Mouse (Mus musculus): ENCODE data around the gene Hba-x.
"Not testable (repeated sequence)": the region's sequence is repeated elsewhere in the genome, so short reads cannot be mapped to it uniquely, and the experiment has no call there.

Gene Hba-x

DNA sequence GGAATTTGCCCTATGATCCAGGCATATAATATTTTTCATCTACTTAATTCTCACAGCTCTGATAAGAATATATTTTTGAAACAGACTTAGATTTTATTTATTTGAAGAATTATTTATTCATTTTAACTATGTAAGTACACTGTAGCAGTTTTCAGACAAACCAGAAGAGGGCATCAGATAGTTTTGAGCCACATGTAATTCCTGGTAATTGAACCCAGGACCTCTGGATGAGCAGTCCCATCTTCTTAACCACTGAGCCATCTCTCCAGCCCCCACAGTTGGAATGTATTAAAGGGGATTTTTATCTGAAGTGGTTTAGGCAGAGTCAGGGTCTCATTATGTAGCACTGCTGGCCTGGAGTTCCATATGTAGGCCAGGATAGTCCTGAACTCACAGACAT is 9.7 kb downstream of the Hba-x start:
- in situ Hi-C loops (cut with MboI, MseI), result not testable (repeated sequence)

DNA sequence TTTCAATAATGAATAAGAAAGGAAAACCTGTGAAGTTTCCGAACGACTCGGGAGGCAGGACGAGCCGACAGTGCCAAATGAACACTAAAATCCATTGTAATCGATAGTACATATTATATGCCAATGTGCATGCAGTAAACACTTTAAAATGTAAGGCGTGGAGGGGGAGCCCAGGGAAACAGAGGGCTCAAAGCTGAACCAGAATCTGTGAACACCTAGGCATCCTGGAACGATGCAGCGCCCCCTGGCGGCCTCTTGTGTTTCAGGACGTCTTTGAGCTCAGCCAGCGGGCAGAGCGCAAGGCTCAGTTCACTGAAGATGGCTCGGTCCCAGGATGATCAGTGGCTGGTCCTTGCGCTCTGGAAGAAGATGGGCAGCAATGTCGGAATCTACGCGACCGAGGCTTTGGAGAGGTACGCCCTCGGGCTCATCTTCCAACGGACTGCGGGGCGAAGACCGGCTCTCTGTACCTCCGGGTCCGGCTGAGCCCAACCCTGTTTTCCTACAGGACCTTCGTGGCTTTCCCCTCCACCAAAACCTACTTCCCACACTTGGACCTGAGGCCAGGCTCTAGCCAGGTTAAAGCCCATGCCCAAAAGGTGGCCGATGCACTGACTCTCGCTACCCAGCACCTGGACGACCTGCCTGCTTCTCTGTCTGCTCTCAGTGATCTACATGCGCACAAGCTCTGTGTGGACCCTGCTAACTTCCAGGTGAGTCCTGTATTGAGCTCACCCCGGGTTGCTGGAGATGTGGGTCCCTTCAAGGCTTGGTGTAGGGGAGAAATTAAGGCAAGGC is 10.7 kb downstream of the Hba-x start, which contains the start of gene Hbq1b:
Gene Hbq1b (plus strand): TSS at position 271 of the 798 bp plus-strand sequence.
- in situ Hi-C loops (cut with MboI, MseI), result not testable (repeated sequence)

DNA sequence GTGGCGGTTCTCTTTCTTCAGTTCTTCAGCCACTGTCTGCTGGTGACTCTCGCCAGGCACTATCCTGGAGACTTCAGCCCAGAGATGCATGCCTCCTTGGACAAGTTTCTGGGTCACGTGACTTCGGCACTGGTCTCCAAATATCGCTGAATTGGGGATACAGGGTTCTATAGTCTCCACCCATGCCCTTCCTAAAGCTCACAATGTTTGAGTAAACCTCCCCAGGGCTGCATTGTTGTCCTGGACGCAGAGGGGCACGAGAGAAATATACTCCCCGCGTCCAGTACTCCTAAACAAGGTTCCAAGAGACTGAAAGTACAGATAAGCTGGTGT is 11.3 kb downstream of the Hba-x start:
- in situ Hi-C loops (cut with MboI, MseI), result no loop called here

DNA sequence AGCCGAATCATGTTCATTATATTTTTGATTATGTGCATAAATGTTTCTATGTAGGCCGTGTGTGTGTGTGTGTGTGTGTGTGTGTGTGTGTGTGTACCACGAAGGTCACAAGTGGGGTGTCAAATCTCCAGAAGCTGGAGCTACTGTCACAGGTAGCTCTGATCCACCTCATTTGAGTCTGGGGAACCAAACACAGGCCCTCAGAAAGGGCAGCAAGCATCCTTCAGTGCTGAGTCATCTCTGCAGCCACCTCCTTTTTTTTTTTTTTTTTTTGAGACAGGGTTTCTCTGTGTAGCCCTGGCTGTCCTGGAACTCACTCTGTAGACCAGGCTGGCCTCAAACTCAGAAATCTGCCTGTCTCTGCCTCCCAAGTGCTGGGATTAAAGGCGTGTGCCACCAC is 16.6 kb downstream of the Hba-x start:
- in situ Hi-C loops (cut with MboI, MseI), result not testable (repeated sequence)

DNA sequence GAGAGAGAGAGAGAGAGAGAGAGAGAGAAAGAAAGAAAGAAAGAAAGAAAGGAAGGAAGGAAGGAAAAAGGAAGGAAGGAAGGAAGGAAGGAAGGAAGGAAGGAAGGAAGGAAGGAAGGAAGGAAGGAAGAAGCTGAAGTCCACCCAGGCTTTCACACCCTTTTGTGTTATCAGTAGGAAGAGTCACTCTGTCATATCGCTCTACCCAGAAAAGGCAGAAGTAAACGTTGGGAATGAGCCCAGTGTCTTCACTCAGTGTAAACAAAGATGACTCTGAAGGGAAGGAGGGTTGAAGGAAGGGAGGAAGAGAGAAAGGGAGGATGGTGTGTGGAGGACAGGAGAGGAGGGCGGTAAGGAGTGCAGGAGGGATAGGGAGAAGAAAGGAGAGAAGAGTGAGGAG is 17.3 kb downstream of the Hba-x start:
- in situ Hi-C loops (cut with MboI, MseI), result not testable (repeated sequence)

DNA sequence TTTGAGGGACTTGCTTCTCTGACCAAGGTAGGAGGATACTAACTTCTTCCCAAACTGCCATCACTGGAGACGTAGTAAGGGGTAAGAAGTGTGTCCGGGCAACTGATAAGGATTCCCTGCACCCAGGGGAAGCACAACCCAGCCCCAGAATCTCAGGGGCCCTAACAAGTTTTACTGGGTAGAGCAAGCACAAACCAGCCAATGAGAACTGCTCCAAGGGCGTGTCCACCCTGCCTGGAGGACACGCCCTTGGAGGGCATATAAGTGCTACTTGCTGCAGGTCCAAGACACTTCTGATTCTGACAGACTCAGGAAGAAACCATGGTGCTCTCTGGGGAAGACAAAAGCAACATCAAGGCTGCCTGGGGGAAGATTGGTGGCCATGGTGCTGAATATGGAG is 20.0 kb downstream of the Hba-x start, which contains the start of gene Hba-a2:
Gene Hba-a2 (plus strand): TSS at position 287 of the 400 bp plus-strand sequence.
- in situ Hi-C loops (cut with MboI, MseI), result not testable (repeated sequence)

DNA sequence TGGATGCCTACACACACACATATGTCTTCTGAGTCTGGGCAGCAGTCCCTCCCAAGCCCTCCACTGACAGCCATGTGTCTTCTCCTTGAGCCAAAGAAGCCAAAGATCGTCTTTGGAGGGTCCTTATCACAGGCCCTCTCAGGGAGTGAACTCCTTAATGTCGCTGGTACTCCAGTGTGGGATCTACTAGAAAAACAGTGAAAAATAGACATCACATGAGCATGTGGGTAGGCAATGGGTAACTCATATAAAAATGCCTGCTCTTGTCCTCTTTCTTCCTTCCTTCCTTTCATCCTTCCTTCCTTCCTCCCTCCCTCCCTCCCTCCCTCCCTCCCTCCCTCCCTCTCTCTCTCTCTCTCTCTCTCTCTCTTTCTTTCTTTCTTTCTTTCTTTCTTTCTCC is 21.2 kb downstream of the Hba-x start:
- in situ Hi-C loops (cut with MboI, MseI), result not testable (repeated sequence)

DNA sequence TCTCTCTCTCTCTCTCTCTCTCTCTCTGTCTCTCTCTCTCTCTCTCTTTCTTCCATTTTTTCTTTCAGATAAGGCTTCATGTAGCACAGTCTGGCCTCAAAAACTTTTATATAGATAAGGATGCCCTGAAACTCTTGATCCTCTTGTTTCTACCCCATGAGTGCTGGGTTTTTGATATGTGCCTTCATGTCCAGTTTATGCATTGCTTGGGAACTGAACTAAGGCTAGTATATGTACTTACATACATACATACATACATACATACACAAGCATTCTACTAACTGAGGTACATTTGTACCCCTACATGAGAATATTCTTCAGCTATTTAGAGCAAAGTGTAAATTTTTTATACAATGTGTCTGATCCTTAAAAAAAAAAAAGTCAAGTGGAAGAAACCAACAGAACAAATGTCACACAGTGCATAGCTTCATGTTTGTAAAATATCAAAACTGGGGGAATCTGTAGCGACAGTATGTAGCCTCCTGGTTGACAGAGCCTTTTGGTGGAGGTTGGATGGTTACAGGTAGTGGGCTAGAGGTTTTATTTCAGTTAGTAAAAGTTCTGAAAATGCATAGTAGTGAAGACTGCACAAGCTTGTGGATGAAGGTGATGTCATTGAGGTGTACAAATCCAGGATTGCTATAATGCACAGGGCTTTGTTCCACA is 21.8 kb downstream of the Hba-x start:
- in situ Hi-C loops (cut with MboI, MseI), result no loop called here

DNA sequence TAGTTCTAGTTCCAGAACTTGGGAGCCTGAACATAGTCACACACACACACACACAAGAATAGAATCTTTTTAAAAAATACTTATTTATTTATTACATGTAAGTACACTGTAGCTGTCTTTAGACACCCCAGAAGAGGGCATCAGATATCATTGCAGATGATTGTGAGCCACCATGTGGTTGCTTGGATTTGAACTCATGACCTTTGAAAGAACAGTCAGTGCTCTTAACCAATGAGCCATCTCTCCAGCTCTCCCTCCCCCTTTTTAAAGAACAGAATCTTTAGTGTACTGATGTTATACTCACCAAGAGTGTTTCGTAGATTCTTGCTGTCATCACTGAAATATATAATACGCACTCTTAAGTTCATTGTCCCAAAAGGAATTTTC is 22.3 kb downstream of the Hba-x start:
- in situ Hi-C loops (cut with MboI, MseI), result no loop called here

DNA sequence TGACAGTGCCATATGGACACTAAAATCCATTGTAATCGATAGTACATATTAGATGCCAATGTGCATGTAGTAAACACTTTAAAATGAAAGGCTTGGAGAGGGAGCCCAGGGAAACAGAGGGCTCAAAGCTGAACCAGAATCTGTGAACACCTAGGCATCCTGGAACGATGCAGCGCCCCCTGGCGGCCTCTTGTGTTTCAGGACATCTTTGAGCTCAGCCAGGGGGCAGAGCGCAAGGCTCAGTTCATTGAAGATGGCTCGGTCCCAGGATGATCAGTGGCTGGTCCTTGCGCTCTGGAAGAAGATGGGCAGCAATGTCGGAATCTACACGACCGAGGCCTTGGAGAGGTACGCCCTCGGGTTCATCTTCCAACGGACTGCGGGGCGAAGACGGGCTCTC is 23.7 kb downstream of the Hba-x start, which contains the start of gene Hbq1a:
Gene Hbq1a (plus strand): TSS at position 205 of the 400 bp plus-strand sequence.
- in situ Hi-C loops (cut with MboI, MseI), result loop anchor here (5.0 kb wide), 1 partner anchor 83 kb away; no protein-coding TSS in a partner anchor

DNA sequence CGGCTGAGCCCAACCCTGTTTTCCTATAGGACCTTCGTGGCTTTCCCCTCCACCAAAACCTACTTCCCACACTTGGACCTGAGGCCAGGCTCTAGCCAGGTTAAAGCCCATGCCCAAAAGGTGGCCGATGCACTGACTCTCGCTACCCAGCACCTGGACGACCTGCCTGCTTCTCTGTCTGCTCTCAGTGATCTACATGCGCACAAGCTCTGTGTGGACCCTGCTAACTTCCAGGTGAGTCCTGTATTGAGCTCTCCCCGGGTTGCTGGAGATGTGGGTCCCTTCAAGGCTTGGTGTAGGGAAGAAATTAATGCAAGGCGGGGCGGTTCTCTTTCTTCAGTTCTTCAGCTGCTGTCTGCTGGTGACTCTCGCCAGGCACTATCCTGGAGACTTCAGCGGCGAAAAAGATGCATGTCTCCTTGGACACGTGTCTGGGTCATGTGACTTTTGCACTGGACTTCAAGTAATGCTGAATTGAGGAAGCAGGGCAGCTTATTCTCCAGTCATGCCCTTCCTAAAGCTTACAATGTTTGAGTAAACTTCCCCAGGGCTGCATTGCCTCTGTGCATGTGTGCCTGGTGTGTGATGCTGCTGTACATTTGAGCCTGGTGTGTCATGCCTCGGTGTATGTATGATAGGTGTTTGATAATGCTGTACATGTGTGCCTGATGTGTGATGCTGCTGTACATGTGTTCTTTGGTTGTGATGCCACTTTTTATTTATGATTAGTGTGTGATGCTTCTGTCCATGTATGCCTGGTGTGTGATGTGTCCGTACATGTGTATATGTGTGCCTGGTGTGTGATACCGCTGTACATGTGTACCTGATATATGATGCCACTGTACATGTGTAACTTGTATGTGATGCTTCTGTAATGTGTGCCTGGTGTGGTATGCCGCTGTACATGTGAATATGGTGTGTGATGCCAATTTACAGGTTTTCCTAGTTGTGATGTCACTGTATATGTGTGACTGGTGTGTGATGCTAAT is 24.4 kb downstream of the Hba-x start:
- in situ Hi-C loops (cut with MboI, MseI), result loop anchor here (5.0 kb wide), 1 partner anchor 83 kb away; no protein-coding TSS in a partner anchor

DNA sequence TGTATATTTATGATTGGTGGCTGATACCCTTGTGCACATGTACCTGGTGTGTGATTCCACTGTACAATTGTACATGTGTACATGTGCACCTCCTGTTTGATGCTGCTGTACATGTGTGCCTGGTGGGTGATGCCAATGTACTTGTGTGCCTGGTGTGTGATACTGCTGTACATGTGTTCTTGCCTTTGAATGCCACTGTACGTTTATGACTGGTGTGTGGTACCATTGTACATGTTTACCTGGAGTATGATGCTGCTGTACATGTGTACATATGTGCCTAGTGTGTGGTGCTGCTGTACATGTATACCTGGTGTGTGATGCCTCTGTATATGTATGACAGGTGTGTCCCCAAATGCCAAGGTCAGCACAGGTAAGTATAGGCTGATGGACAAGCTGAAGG is 25.3 kb downstream of the Hba-x start:
- in situ Hi-C loops (cut with MboI, MseI), result loop anchor here (5.0 kb wide), 1 partner anchor 84 kb away; no protein-coding TSS in a partner anchor

DNA sequence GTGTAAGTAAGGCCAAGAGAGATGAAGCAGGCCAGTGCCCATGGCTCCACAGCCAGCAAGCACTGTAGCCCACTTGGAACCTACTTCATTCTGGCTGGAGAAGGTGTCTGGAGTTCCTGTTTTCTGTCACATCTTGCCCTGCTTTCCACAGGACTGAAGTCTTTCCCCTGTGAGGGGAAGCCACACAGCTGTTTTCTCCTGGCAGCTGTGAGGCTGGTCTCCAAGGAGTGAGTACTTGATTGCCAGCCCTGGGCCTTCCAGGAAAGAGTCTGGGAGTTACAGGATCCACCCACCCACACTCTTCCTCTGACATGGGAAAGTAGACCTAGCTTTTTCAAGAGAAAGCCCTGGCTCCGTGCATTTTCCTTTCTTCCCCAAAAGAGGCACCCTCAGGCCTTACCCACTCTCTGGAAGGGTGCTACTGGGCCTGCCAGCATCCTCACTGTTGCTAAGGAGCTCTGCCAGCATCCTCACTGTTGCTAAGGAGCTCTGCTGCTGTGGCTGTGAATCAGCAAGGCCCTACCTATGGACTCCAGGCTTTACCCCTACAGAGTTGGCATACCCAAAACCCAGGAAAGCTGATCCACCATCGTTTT is 26.7 kb downstream of the Hba-x start:
- in situ Hi-C loops (cut with MboI, MseI), result loop anchor here (5.0 kb wide), 1 partner anchor 86 kb away; no protein-coding TSS in a partner anchor

DNA sequence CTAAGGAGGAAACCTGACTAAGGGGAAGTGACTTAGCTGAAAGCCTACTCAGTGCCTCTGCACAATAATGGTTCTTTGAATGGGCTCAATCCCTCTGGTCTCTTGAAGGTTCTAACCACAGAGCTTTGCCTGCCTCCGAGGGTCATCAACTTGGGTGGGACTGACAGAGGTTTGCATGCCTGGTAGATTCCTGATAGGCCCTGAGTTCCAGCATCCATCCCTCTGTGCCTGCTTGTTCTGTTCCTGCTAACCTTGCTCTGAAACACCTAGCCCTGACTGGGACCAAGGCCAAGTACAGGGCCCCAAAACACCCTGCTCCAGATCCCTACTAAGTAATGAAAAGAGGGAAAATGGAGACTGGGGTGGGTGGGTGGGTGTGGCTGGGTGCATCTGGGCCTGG is 27.3 kb downstream of the Hba-x start:
- in situ Hi-C loops (cut with MboI, MseI), result loop anchor here (5.0 kb wide), 1 partner anchor 86 kb away; no protein-coding TSS in a partner anchor

DNA sequence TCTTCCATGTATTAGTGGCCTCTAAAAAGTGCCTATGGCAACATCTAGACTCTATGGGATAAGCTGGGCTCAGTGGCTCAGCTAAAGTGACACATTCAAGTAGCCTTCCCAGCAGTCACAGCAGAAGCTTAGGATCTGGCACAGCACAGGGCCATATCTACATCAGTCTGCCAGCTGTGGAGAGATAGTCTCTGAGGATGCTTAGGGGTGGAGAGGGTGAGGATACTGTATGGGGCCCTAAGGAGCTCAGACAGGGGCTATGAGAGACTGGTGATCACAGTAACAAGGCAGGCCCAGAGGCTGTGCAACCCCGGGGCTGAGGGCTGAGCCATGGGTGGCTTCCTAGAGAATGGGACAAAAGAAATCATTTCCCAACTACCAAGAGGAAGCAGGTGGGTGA is 30.8 kb downstream of the Hba-x start:
- in situ Hi-C loops (cut with MboI, MseI), result no loop called here

DNA sequence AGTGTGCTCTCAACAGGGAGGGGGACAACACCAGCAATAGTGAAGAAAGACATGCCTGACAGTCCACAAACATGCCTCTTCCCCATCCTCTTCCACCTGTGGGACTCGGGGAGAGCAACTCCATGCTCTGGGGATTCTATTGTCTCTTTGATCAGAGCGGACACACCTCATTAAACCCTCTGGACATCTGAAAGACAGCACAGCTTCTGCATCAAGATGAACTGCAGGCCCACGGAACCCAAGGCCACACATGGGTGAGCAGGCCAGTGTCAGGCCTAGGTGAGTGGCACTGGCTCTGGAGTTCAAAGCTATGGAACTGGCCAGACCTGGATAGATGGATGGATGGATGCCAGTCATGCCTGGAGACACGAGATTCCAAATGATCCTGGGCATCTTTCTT is 33.2 kb downstream of the Hba-x start:
- in situ Hi-C loops (cut with MboI, MseI), result no loop called here

DNA sequence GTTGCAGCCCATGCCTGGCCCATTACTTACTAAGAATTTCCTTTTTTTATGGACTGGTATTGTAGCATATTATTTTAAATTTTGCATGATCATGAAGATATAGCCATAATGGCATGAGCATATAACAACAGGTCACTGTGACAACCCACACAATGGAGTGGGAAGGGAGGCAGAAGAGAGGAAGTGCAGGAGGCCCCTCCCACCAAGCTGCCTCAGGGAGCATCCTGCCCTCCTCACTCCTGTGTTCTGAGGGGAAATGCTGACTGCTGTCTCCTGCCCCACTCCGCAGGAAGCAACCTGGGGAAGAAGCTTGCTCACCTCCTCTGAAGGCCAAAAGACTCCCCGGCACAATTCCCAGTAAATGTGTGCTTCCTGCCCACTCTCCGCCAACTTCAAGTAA is 33.7 kb downstream of the Hba-x start:
- in situ Hi-C loops (cut with MboI, MseI), result no loop called here

DNA sequence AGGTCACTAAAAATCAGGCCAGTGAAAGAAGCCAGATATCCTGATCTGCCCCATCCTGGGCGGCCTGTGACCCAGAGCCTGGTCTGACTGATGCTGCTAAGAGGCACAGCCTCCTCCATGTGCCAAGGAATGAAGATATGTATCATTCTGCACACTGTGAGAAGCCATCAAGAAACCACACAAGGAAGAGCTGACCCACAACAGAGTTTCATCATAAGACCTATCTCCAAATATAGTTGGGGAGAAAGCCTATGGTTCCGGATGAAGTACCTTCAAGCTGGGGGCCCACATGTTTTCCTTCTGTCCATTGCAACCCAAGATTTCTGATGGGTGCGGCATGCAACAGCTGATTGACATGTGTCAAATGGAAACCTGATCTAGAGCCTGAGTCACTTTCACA is 39.8 kb downstream of the Hba-x start:
- in situ Hi-C loops (cut with MboI, MseI), result no loop called here

DNA sequence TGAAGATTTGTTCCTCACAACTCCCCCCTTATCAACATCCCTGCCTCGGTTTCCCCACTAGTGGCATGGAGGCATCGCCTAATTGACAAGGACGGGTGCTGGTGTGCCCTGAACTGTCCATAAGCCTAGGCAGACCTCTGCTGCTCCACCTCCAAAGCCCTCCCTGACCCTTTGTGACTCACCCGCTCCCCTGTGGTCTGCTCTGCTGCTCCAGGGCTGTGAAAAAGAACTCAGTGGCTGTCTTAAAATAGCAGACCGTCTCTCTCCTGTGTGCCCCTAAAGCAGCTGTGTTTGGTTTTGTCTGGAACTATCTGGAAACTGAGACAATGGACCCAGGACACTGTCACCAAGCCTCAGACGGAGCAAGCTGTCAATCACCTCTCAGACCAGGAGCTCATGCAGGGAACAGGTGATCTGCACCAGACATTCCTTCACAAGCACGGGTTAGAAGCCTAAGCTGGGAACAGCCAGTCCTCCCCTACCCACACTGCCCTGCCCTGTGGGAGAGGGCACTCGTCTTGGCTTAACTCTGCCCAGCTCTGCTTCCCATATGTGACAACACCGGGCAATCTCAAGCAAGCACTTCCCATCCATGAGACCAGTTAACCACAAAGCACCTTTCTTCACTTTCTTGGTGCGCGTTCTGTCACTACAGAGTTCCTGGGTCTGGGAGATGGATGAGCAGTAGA is 44.5 kb downstream of the Hba-x start:
- in situ Hi-C loops (cut with MboI, MseI), result no loop called here

DNA sequence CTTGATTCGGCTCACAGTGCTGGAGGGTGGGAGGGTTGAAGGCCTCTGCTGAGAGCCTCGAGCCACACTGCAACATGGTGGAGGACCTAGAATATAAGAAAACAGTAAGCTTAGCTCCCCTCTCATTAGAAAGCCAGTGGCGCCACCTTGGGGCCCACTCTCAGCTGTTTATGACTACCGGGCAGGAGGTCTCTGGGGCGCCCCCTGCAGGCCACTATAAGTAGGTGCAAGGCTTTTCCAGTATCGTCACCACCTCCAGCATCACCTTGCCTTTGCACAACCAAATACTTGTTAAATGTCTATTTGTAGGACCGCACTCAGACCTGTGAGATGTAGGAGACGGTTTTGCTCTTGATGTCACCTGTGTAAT is 45.0 kb downstream of the Hba-x start:
- in situ Hi-C loops (cut with MboI, MseI), result no loop called here

DNA sequence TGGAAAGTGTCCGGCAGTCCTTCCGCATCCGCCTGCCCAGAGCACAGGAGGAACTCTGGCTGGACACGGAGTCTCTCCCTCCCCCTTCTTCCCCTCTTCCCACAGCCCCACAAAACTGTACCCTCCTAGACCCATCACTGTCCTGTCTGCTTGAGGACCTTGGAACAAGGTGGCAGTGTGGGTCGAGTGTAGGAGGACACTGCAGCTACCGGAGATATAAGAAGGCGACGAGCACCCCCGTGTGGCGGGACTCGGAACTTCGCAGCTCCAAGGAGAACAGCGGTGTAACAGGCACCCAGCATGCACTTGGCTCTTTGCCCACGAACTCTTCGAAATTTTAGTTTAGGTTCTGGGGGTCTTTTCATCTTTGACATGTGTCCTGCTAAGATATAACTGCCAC is 48.4 kb downstream of the Hba-x start:
- in situ Hi-C loops (cut with MboI, MseI), result no loop called here

Measured in regulatory T cell (primary cell).